Mouse (Mus musculus): Measurements from ENCODE around the gene Nptx1. TPM values are rescaled to one million over a fixed set of nuclear protein-coding genes. Genes with fewer than 3 reads are reported as not detected.

Nptx1 gene
- polyA plus RNA-seq, 1 experiment from 2014 or later = 1.4 TPM

GRCm38 (mm10) chr11:119545741-119546495 is 1.6 kb downstream of the Nptx1 start:
- Histone ChIP-seq H3K4me3 (ENCODE audit: low read depth, low read length) (peak overlapping the region; percentile 54), H3K4me1 (ENCODE audit: insufficient read depth) (peaks cover 14% of the 10 kb centered on the region), H3K4me2 (peak overlapping the region; percentile 98), H3K27ac (ENCODE audit: low read depth) (no peak overlapping the region), H3K9ac (no peak overlapping the region), H3K36me3 (ENCODE audit: insufficient read depth) (no peaks in the 10 kb centered on the region), H3K9me3 (ENCODE audit: low read depth, low read length) (no peaks in the 10 kb centered on the region), H3K27me3 (ENCODE audit: insufficient read depth, low read length) (peaks cover 73% of the 10 kb centered on the region)
- no peak for ATAC-seq (ENCODE audit: insufficient read depth)
- DNase-seq = peak; percentile 55
- peak; percentile 43 for TF ChIP-seq CTCF (IDR thresholded peaks at IDR 0.05; ENCODE audit: low read depth)
- WGBS = 7% methylated on average over 10 of the region's 10 CpGs

- WGBS = 40% methylated on average over 3 of the region's 3 CpGs
- no peak overlapping the region for H3K4me3 ChIP-seq (ENCODE audit: low read depth, low read length)
- no peak for DNase-seq
- ATAC-seq (ENCODE audit: insufficient read depth) = no peak
- peaks cover 67% of the 10 kb centered on the region for H3K27me3 ChIP-seq (ENCODE audit: insufficient read depth, low read length)
- H3K9me3 ChIP-seq (ENCODE audit: low read depth, low read length) = no peaks in the 10 kb centered on the region
- peaks cover 12% of the 10 kb centered on the region for H3K4me1 ChIP-seq (ENCODE audit: insufficient read depth)
- H3K4me2 ChIP-seq = no peak overlapping the region
- no peak overlapping the region for H3K9ac ChIP-seq
- H3K27ac ChIP-seq (ENCODE audit: low read depth) = no peak overlapping the region
- TF ChIP-seq CTCF (IDR thresholded peaks at IDR 0.05; ENCODE audit: low read depth) = no peak
- no peaks in the 10 kb centered on the region for H3K36me3 ChIP-seq (ENCODE audit: insufficient read depth)
Observed at GRCm38 (mm10) chr11:119545281-119545680, 2.3 kb downstream of the Nptx1 start.

- Histone ChIP-seq H3K27me3 (ENCODE audit: insufficient read depth, low read length) (peaks cover 60% of the 10 kb centered on the region), H3K4me3 (ENCODE audit: low read depth, low read length) (no peak overlapping the region), H3K36me3 (ENCODE audit: insufficient read depth) (no peaks in the 10 kb centered on the region), H3K4me1 (ENCODE audit: insufficient read depth) (peaks cover 10% of the 10 kb centered on the region), H3K9me3 (ENCODE audit: low read depth, low read length) (no peaks in the 10 kb centered on the region), H3K4me2 (no peak overlapping the region), H3K27ac (ENCODE audit: low read depth) (no peak overlapping the region), H3K9ac (no peak overlapping the region)
- WGBS = 84% methylated on average over 15 of the region's 15 CpGs
- ATAC-seq (ENCODE audit: insufficient read depth) (no peak), DNase-seq (no peak)
- TF ChIP-seq CTCF (IDR thresholded peaks at IDR 0.05; ENCODE audit: low read depth) = no peak
Observed at GRCm38 (mm10) chr11:119544518-119545105, 2.9 kb downstream of the Nptx1 start.

- Histone ChIP-seq H3K27me3 (ENCODE audit: insufficient read depth, low read length) (peaks cover 53% of the 10 kb centered on the region), H3K36me3 (ENCODE audit: insufficient read depth) (no peaks in the 10 kb centered on the region), H3K27ac (ENCODE audit: low read depth) (no peak overlapping the region), H3K9ac (no peak overlapping the region), H3K4me2 (no peak overlapping the region), H3K4me3 (ENCODE audit: low read depth, low read length) (no peak overlapping the region), H3K9me3 (ENCODE audit: low read depth, low read length) (no peaks in the 10 kb centered on the region), H3K4me1 (ENCODE audit: insufficient read depth) (peaks cover 8% of the 10 kb centered on the region)
- no peak for ATAC-seq (ENCODE audit: insufficient read depth)
- DNase-seq = no peak
- 39% methylated on average over 16 of the region's 16 CpGs for WGBS
- no peak for TF ChIP-seq CTCF (IDR thresholded peaks at IDR 0.05; ENCODE audit: low read depth)
Observed at GRCm38 (mm10) chr11:119543816-119544517, 3.6 kb downstream of the Nptx1 start.

GRCm38 (mm10) chr11:119542886-119543285 is 4.7 kb downstream of the Nptx1 start:
- no peak overlapping the region for H3K4me2 ChIP-seq
- no peaks in the 10 kb centered on the region for H3K36me3 ChIP-seq (ENCODE audit: insufficient read depth)
- no peak for DNase-seq
- ATAC-seq (ENCODE audit: insufficient read depth) = no peak
- H3K27me3 ChIP-seq (ENCODE audit: insufficient read depth, low read length) = peaks cover 43% of the 10 kb centered on the region
- H3K4me1 ChIP-seq (ENCODE audit: insufficient read depth) = 0 out of 2 replicates have a peak, but pooled peaks cover 4% of the 10 kb centered on the region
- no peaks in the 10 kb centered on the region for H3K9me3 ChIP-seq (ENCODE audit: low read depth, low read length)
- TF ChIP-seq CTCF (IDR thresholded peaks at IDR 0.05; ENCODE audit: low read depth) = no peak
- H3K27ac ChIP-seq (ENCODE audit: low read depth) = no peak overlapping the region
- no peak overlapping the region for H3K9ac ChIP-seq
- WGBS = 63% methylated on average over 5 of the region's 5 CpGs
- H3K4me3 ChIP-seq (ENCODE audit: low read depth, low read length) = no peak overlapping the region

GRCm38 (mm10) chr11:119542371-119542770 is 5.2 kb downstream of the Nptx1 start:
- 0 out of 2 replicates have a peak, but pooled peaks cover 4% of the 10 kb centered on the region for H3K4me1 ChIP-seq (ENCODE audit: insufficient read depth)
- no peak for ATAC-seq (ENCODE audit: insufficient read depth)
- no peak overlapping the region for H3K4me2 ChIP-seq
- H3K36me3 ChIP-seq (ENCODE audit: insufficient read depth) = no peaks in the 10 kb centered on the region
- H3K27ac ChIP-seq (ENCODE audit: low read depth) = no peak overlapping the region
- no peaks in the 10 kb centered on the region for H3K9me3 ChIP-seq (ENCODE audit: low read depth, low read length)
- no peak overlapping the region for H3K9ac ChIP-seq
- DNase-seq = peak; percentile 8
- no peak overlapping the region for H3K4me3 ChIP-seq (ENCODE audit: low read depth, low read length)
- TF ChIP-seq CTCF (IDR thresholded peaks at IDR 0.05; ENCODE audit: low read depth) = peak; percentile 24; the same call in 1 of the 2 replicates
- H3K27me3 ChIP-seq (ENCODE audit: insufficient read depth, low read length) = peaks cover 37% of the 10 kb centered on the region
- 54% methylated on average over 9 of the region's 9 CpGs for WGBS

- no peak overlapping the region for H3K9ac ChIP-seq
- H3K36me3 ChIP-seq (ENCODE audit: insufficient read depth) = no peaks in the 10 kb centered on the region
- ATAC-seq (ENCODE audit: insufficient read depth) = no peak
- H3K4me2 ChIP-seq = no peak overlapping the region
- no peaks in the 10 kb centered on the region for H3K9me3 ChIP-seq (ENCODE audit: low read depth, low read length)
- DNase-seq = no peak
- H3K27me3 ChIP-seq (ENCODE audit: insufficient read depth, low read length) = peaks cover 25% of the 10 kb centered on the region
- no peak for TF ChIP-seq CTCF (IDR thresholded peaks at IDR 0.05; ENCODE audit: low read depth)
- H3K4me3 ChIP-seq (ENCODE audit: low read depth, low read length) = no peak overlapping the region
- 64% methylated on average over 9 of the region's 9 CpGs for WGBS
- H3K27ac ChIP-seq (ENCODE audit: low read depth) = no peak overlapping the region
- H3K4me1 ChIP-seq (ENCODE audit: insufficient read depth) = no peaks in the 10 kb centered on the region
Observed at GRCm38 (mm10) chr11:119541082-119541481, 6.5 kb downstream of the Nptx1 start.

All from lung, embryonic 14.5 days (tissue).